Mouse (Mus musculus) MEL-GATA-1-ER (cell line): ENCODE measurements around the gene Rpl31.
A peak's percentile ranks its signal among the peaks of the same experiment; 100 is the strongest.

Experiments used
- DNase-seq: peaks from one replicate; pipeline ENCODE4 v3.0.0-alpha.2; 2012; ENCODE audit warnings: low read depth; ENCODE audit errors: extremely low read depth

Rpl31 gene

GRCm38 (mm10) chr1:39399228-39399627, 31.6 kb downstream of the Rpl31 start:
- no peak for DNase-seq

GRCm38 (mm10) chr1:39400173-39400572, 32.5 kb downstream of the Rpl31 start:
- no peak for DNase-seq

- DNase-seq: no peak
Measured at GRCm38 (mm10) chr1:39407108-39407507, 39.5 kb downstream of the Rpl31 start.

- DNase-seq: no peak
Measured at GRCm38 (mm10) chr1:39408123-39408522, 40.5 kb downstream of the Rpl31 start.

- DNase-seq: peak; percentile 71
Measured at GRCm38 (mm10) chr1:39408668-39409067, 41.0 kb downstream of the Rpl31 start.

DNA sequence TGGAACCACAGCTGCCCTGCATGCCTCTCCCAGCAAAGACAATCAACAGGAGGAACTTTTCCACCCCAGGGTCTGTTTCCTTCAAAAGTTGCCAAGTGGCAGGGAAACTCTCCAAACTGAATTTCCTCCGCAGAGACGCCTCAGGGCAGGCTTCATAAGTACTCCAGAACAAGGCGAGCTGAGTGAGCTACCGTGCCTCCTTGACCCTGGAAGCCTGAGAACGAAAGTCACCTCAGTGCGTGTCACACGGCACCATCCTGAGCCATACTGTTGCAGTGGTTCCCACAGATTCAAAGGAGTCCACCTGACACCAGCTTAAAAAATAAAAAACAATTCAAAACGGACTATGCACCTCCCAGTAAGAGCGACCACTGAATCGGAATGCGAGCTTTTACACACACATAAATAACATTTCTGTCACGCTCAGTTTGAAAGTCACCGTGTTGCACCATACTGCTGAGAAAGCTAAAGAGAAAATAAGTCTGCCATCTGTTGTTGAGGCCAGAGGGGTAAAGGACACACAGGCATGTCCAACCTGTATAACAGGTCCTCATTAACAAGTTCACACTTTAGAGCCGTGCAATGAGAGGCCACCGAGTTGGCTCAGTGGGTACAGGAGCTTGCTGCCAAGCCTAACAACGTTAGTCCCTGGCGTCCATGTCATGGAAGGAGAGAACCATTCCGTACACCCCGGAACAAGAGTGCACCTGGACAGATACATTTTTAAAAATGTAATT, 42.6 kb downstream of the Rpl31 start:
- no peak for DNase-seq

GRCm38 (mm10) chr1:39417817-39418216, 50.2 kb downstream of the Rpl31 start:
- DNase-seq: no peak

GRCm38 (mm10) chr1:39418852-39419251, 51.2 kb downstream of the Rpl31 start:
- DNase-seq: no peak

- DNase-seq: no peak
Measured at GRCm38 (mm10) chr1:39420987-39421386, 53.3 kb downstream of the Rpl31 start.
